In genomic region chr15:102988078-102988477, GRCm38 (mm10) we compare ENCODE assay signal across 15 mouse cellular contexts. TPM values are rescaled to one million over a fixed set of nuclear protein-coding genes. Genes with fewer than 3 reads are reported as not detected.
"Had no signal": no experiment of that assay in that cellular context is flagged by ENCODE, and none has a peak within 500 bp of the region (broad histone marks: within the 10 kb centered on the region; RNA-seq: fewer than 3 reads in every experiment).

No protein-coding gene starts in this region.

- H3K9me3 ChIP-seq: heart, embryonic 13.5 days; heart, embryonic 15.5 days; hindbrain, embryonic 13.5 days; hindbrain, embryonic 15.5 days; kidney, embryonic 15.5 days; limb, embryonic 13.5 days; limb, embryonic 15.5 days had no signal

- H3K9ac ChIP-seq: heart, embryonic 13.5 days; heart, embryonic 15.5 days; hindbrain, embryonic 13.5 days; hindbrain, embryonic 15.5 days; kidney, embryonic 15.5 days; limb, embryonic 13.5 days; limb, embryonic 15.5 days had no signal

- H3K27ac ChIP-seq: heart, adult 2 months; heart, embryonic 13.5 days; heart, embryonic 15.5 days; hindbrain, embryonic 13.5 days; hindbrain, embryonic 15.5 days; hindbrain, postnatal 0 days; kidney, postnatal 0 days; limb, embryonic 13.5 days; limb, embryonic 15.5 days had no signal

- H3K4me3 ChIP-seq: heart, adult 2 months; heart, embryonic 13.5 days; hindbrain, embryonic 13.5 days; hindbrain, embryonic 15.5 days; kidney, embryonic 15.5 days; limb, embryonic 13.5 days; limb, embryonic 15.5 days had no signal

- H3K4me2 ChIP-seq: heart, embryonic 11.5 days; heart, embryonic 13.5 days; heart, embryonic 15.5 days; hindbrain, embryonic 13.5 days; hindbrain, embryonic 15.5 days; kidney, embryonic 15.5 days; limb, embryonic 13.5 days; limb, embryonic 15.5 days had no signal

- H3K36me3 ChIP-seq: heart, embryonic 13.5 days; heart, embryonic 15.5 days; hindbrain, embryonic 13.5 days; hindbrain, embryonic 15.5 days; limb, embryonic 13.5 days; limb, embryonic 15.5 days had no signal

RNA-seq across cellular contexts. Expression of gene Hoxc8, which starts 2.3 kb away (rescaled TPM):
- polyA plus RNA-seq: frontal cortex, adult 2 months; heart, adult 2 months; heart, embryonic 13.5 days; heart, embryonic 15.5 days; heart, postnatal 0 days; hindbrain, embryonic 11.5 days; hindbrain, postnatal 0 days; liver, adult 2 months had no signal

RNA-seq across cellular contexts. Expression of gene Hoxc6, which starts 10.0 kb away (rescaled TPM):
- polyA plus RNA-seq: frontal cortex, adult 2 months; heart, adult 2 months; heart, postnatal 0 days; liver, adult 2 months had no signal

RNA-seq across cellular contexts. Expression of gene Hoxc9, which starts 11.8 kb away (rescaled TPM):
- polyA plus RNA-seq: frontal cortex, adult 2 months; heart, adult 2 months; heart, embryonic 11.5 days; heart, embryonic 13.5 days; heart, embryonic 15.5 days; heart, postnatal 0 days; hindbrain, embryonic 11.5 days; hindbrain, postnatal 0 days; liver, adult 2 months had no signal

RNA-seq across cellular contexts. Expression of gene Hoxc5, which starts 20.8 kb away (rescaled TPM):
- polyA plus RNA-seq: frontal cortex, adult 2 months; heart, postnatal 0 days; liver, adult 2 months had no signal

RNA-seq across cellular contexts. Expression of gene Hoxc10, which starts 21.5 kb away (rescaled TPM):
- polyA plus RNA-seq: frontal cortex, adult 2 months; heart, adult 2 months; heart, embryonic 13.5 days; heart, embryonic 15.5 days; heart, postnatal 0 days; hindbrain, embryonic 11.5 days; hindbrain, embryonic 13.5 days; hindbrain, embryonic 15.5 days; hindbrain, postnatal 0 days; liver, adult 2 months had no signal
